Mouse (Mus musculus): ENCODE measurements at regions not wholly inside any gene's neighbourhood (a gene's known extent, or its start where the extent isn't known, plus 50 kb on each side); places are given as distances from the start of the nearest gene placed in this dataset.

GRCm38 (mm10) chr10:41018888-41019287 lies 53.2 kb downstream of the Gpr6 start:
- Histone ChIP-seq H3K27me3 (ENCODE audit: control insufficient read depth, insufficient read depth, low read length) (no peaks in the 10 kb centered on the region), H3K9ac (replicated peaks; ENCODE audit: low read depth, low read length) (no peak overlapping the region), H3K4me1 (ENCODE audit: control insufficient read depth, insufficient read depth, low read length) (no peaks in the 10 kb centered on the region), H3K27ac (ENCODE audit: low read length) (no peak overlapping the region), H3K9me3 (ENCODE audit: control insufficient read depth, low read depth, low read length) (no peaks in the 10 kb centered on the region), H3K4me3 (ENCODE audit: low read depth, low read length) (no peak overlapping the region), H3K4me2 (replicated peaks; ENCODE audit: low read depth, low read length) (no peak overlapping the region), H3K36me3 (ENCODE audit: control insufficient read depth, insufficient read depth, low read length) (no peaks in the 10 kb centered on the region)
- no peak for ATAC-seq (ENCODE audit: insufficient number of reproducible peaks, insufficient read depth, low FRiP score, low read depth)
- 31% methylated on average over 5 of the region's 5 CpGs for whole genome bisulfite sequencing

- Histone ChIP-seq H3K9ac (replicated peaks; ENCODE audit: low read depth, low read length) (no peak overlapping the region), H3K4me1 (ENCODE audit: control insufficient read depth, insufficient read depth, low read length) (no peaks in the 10 kb centered on the region), H3K36me3 (ENCODE audit: control insufficient read depth, insufficient read depth, low read length) (no peaks in the 10 kb centered on the region), H3K27ac (ENCODE audit: low read length) (no peak overlapping the region), H3K27me3 (ENCODE audit: control insufficient read depth, insufficient read depth, low read length) (no peaks in the 10 kb centered on the region), H3K4me2 (replicated peaks; ENCODE audit: low read depth, low read length) (no peak overlapping the region), H3K4me3 (ENCODE audit: low read depth, low read length) (no peak overlapping the region), H3K9me3 (ENCODE audit: control insufficient read depth, low read depth, low read length) (no peaks in the 10 kb centered on the region)
- ATAC-seq (ENCODE audit: insufficient number of reproducible peaks, insufficient read depth, low FRiP score, low read depth) = no peak
- 39% methylated on average over 7 of the region's 7 CpGs for WGBS
These were observed 55.5 kb downstream of the Gpr6 start for GRCm38 (mm10) chr10:41016547-41016946.

DNA sequence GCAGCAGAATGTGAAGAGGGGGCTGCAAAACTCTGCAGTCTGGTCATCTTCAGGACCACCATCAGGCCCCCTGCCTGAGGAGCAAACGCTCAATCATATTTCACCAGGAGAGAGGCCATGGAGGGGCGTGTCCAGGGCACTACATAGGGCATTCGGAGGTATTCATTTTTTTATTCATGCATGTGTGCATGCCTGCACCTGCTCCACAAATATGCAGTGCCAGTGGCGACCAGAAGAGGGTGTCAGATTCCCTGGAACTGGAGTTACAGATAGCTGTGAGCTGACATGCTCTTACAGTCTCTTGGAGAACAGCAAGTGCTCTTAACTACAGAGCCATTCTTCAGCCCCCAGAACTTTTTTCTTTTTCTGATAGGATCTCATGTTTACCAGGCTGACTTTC lies 56.4 kb downstream of the Gpr6 start:
- Histone ChIP-seq H3K27ac (ENCODE audit: low read length) (no peak overlapping the region), H3K27me3 (ENCODE audit: control insufficient read depth, insufficient read depth, low read length) (no peaks in the 10 kb centered on the region), H3K36me3 (ENCODE audit: control insufficient read depth, insufficient read depth, low read length) (no peaks in the 10 kb centered on the region), H3K4me1 (ENCODE audit: control insufficient read depth, insufficient read depth, low read length) (no peaks in the 10 kb centered on the region), H3K4me3 (ENCODE audit: low read depth, low read length) (no peak overlapping the region), H3K4me2 (replicated peaks; ENCODE audit: low read depth, low read length) (no peak overlapping the region), H3K9me3 (ENCODE audit: control insufficient read depth, low read depth, low read length) (no peaks in the 10 kb centered on the region), H3K9ac (replicated peaks; ENCODE audit: low read depth, low read length) (no peak overlapping the region)
- ATAC-seq (ENCODE audit: insufficient number of reproducible peaks, insufficient read depth, low FRiP score, low read depth) = no peak
- WGBS = 42% methylated on average over 4 of the region's 4 CpGs

- no peak overlapping the region for H3K4me2 ChIP-seq (replicated peaks; ENCODE audit: low read depth, low read length)
- no peak overlapping the region for H3K4me3 ChIP-seq (ENCODE audit: low read depth, low read length)
- no peak overlapping the region for H3K9ac ChIP-seq (replicated peaks; ENCODE audit: low read depth, low read length)
- no peaks in the 10 kb centered on the region for H3K27me3 ChIP-seq (ENCODE audit: control insufficient read depth, insufficient read depth, low read length)
- no peak for ATAC-seq (ENCODE audit: insufficient number of reproducible peaks, insufficient read depth, low FRiP score, low read depth)
- no peaks in the 10 kb centered on the region for H3K9me3 ChIP-seq (ENCODE audit: control insufficient read depth, low read depth, low read length)
- no peaks in the 10 kb centered on the region for H3K36me3 ChIP-seq (ENCODE audit: control insufficient read depth, insufficient read depth, low read length)
- no peaks in the 10 kb centered on the region for H3K4me1 ChIP-seq (ENCODE audit: control insufficient read depth, insufficient read depth, low read length)
- no peak overlapping the region for H3K27ac ChIP-seq (ENCODE audit: low read length)
- WGBS = 70% methylated on average over 2 of the region's 2 CpGs
These were observed 61.5 kb downstream of the Gpr6 start for GRCm38 (mm10) chr10:41010585-41010984.

- Histone ChIP-seq H3K4me1 (ENCODE audit: control insufficient read depth, insufficient read depth, low read length) (no peaks in the 10 kb centered on the region), H3K36me3 (ENCODE audit: control insufficient read depth, insufficient read depth, low read length) (no peaks in the 10 kb centered on the region), H3K27ac (ENCODE audit: low read length) (no peak overlapping the region), H3K9me3 (ENCODE audit: control insufficient read depth, low read depth, low read length) (no peaks in the 10 kb centered on the region), H3K9ac (replicated peaks; ENCODE audit: low read depth, low read length) (no peak overlapping the region), H3K4me2 (replicated peaks; ENCODE audit: low read depth, low read length) (no peak overlapping the region), H3K27me3 (ENCODE audit: control insufficient read depth, insufficient read depth, low read length) (no peaks in the 10 kb centered on the region), H3K4me3 (ENCODE audit: low read depth, low read length) (no peak overlapping the region)
- WGBS = 75% methylated on average over 3 of the region's 3 CpGs
- ATAC-seq (ENCODE audit: insufficient number of reproducible peaks, insufficient read depth, low FRiP score, low read depth) = no peak
These were observed 64.2 kb downstream of the Gpr6 start for GRCm38 (mm10) chr10:41007866-41008265.

GRCm38 (mm10) chr10:41006634-41007033 lies 65.5 kb downstream of the Gpr6 start:
- H3K4me3 ChIP-seq (ENCODE audit: low read depth, low read length) = no peak overlapping the region
- H3K4me2 ChIP-seq (replicated peaks; ENCODE audit: low read depth, low read length) = no peak overlapping the region
- no peak overlapping the region for H3K27ac ChIP-seq (ENCODE audit: low read length)
- WGBS = 77% methylated on average over 9 of the region's 9 CpGs
- H3K9ac ChIP-seq (replicated peaks; ENCODE audit: low read depth, low read length) = no peak overlapping the region
- H3K9me3 ChIP-seq (ENCODE audit: control insufficient read depth, low read depth, low read length) = no peaks in the 10 kb centered on the region
- H3K4me1 ChIP-seq (ENCODE audit: control insufficient read depth, insufficient read depth, low read length) = no peaks in the 10 kb centered on the region
- ATAC-seq (ENCODE audit: insufficient number of reproducible peaks, insufficient read depth, low FRiP score, low read depth) = peak; percentile 61; the same call in 1 of the 2 replicates
- no peaks in the 10 kb centered on the region for H3K27me3 ChIP-seq (ENCODE audit: control insufficient read depth, insufficient read depth, low read length)
- H3K36me3 ChIP-seq (ENCODE audit: control insufficient read depth, insufficient read depth, low read length) = no peaks in the 10 kb centered on the region

DNA sequence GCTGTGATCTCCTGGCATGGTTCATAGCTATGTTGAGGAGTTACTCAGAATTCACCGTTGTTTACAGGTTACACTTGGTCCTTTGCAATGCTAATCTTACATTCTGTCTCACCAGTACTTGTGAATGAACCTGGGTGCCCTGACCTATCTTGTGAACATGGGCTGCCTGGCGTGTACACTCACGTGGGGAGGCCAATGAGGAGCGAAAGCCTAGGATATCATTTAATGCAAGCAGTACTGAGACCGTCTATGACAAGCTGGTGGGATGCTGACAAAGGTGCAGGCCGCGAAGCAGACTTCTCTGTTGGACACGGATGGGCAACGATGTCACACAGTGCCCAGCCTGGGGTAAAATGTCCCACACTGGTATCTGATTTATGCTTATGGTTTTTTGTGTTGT lies 66.3 kb downstream of the Gpr6 start:
- no peak overlapping the region for H3K27ac ChIP-seq (ENCODE audit: low read length)
- H3K9me3 ChIP-seq (ENCODE audit: control insufficient read depth, low read depth, low read length) = no peaks in the 10 kb centered on the region
- no peak overlapping the region for H3K9ac ChIP-seq (replicated peaks; ENCODE audit: low read depth, low read length)
- H3K36me3 ChIP-seq (ENCODE audit: control insufficient read depth, insufficient read depth, low read length) = no peaks in the 10 kb centered on the region
- H3K4me1 ChIP-seq (ENCODE audit: control insufficient read depth, insufficient read depth, low read length) = no peaks in the 10 kb centered on the region
- 91% methylated on average over 9 of the region's 9 CpGs for WGBS
- H3K4me3 ChIP-seq (ENCODE audit: low read depth, low read length) = no peak overlapping the region
- H3K27me3 ChIP-seq (ENCODE audit: control insufficient read depth, insufficient read depth, low read length) = no peaks in the 10 kb centered on the region
- H3K4me2 ChIP-seq (replicated peaks; ENCODE audit: low read depth, low read length) = no peak overlapping the region
- ATAC-seq (ENCODE audit: insufficient number of reproducible peaks, insufficient read depth, low FRiP score, low read depth) = no peak

DNA sequence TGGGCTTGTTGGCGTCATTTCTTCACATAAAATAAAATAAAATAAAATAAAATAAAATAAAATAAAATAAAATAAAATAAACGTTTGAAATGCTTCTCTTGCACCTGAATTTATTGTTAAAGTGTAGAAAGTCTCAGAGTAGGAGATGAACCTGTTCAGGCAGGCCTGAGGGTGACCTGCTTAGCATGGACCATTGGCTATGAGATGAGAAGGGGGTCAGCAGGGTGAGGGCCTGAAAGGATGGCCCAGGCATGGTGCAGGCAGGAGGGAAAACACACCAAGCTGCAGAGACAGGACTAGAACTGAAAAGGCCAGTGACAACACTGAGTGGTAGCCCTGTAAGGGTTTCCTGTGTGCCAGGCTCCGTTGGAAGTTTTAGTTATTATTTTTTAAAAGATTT lies 67.3 kb downstream of the Gpr6 start:
- ATAC-seq (ENCODE audit: insufficient number of reproducible peaks, insufficient read depth, low FRiP score, low read depth) = no peak
- Histone ChIP-seq H3K27me3 (ENCODE audit: control insufficient read depth, insufficient read depth, low read length) (no peaks in the 10 kb centered on the region), H3K4me3 (ENCODE audit: low read depth, low read length) (no peak overlapping the region), H3K36me3 (ENCODE audit: control insufficient read depth, insufficient read depth, low read length) (no peaks in the 10 kb centered on the region), H3K4me2 (replicated peaks; ENCODE audit: low read depth, low read length) (no peak overlapping the region), H3K27ac (ENCODE audit: low read length) (no peak overlapping the region), H3K4me1 (ENCODE audit: control insufficient read depth, insufficient read depth, low read length) (no peaks in the 10 kb centered on the region), H3K9ac (replicated peaks; ENCODE audit: low read depth, low read length) (no peak overlapping the region), H3K9me3 (ENCODE audit: control insufficient read depth, low read depth, low read length) (no peaks in the 10 kb centered on the region)
- WGBS = 60% methylated on average over 3 of the region's 3 CpGs

GRCm38 (mm10) chr10:41004044-41004689 lies 67.9 kb downstream of the Gpr6 start:
- Histone ChIP-seq H3K4me3 (ENCODE audit: low read depth, low read length) (no peak overlapping the region), H3K4me1 (ENCODE audit: control insufficient read depth, insufficient read depth, low read length) (no peaks in the 10 kb centered on the region), H3K36me3 (ENCODE audit: control insufficient read depth, insufficient read depth, low read length) (no peaks in the 10 kb centered on the region), H3K9me3 (ENCODE audit: control insufficient read depth, low read depth, low read length) (no peaks in the 10 kb centered on the region), H3K4me2 (replicated peaks; ENCODE audit: low read depth, low read length) (no peak overlapping the region), H3K27me3 (ENCODE audit: control insufficient read depth, insufficient read depth, low read length) (no peaks in the 10 kb centered on the region), H3K9ac (replicated peaks; ENCODE audit: low read depth, low read length) (no peak overlapping the region), H3K27ac (ENCODE audit: low read length) (no peak overlapping the region)
- WGBS = 27% methylated on average over 7 of the region's 7 CpGs
- peak; percentile 71; the same call in 1 of the 2 replicates for ATAC-seq (ENCODE audit: insufficient number of reproducible peaks, insufficient read depth, low FRiP score, low read depth)

All from stomach, embryonic 14.5 days (tissue).